Mouse (Mus musculus): ENCODE data around the gene Ncstn. TPM values are rescaled to one million over a fixed set of nuclear protein-coding genes. Genes with fewer than 3 reads are reported as not detected.

The Ncstn gene
- polyA plus RNA-seq, 2 experiments, result 22.2 to 24.6 TPM

- no peak overlapping the region for H3K4me3 ChIP-seq (ENCODE audit: insufficient read depth in 1 of 2, low read depth in 2 of 2, low read length in 2 of 2)
- ATAC-seq (ENCODE audit: insufficient read depth) (no peak), DNase-seq (ENCODE audit: low read depth in 3 of 3, low spot score in 3 of 3) (no peak)
- no peak overlapping the region for H3K4me2 ChIP-seq (ENCODE audit: low read depth)
- 49% methylated on average over 5 of the region's 5 CpGs for WGBS (ENCODE audit: insufficient replicate concordance)
- no peaks in the 10 kb centered on the region for H3K27me3 ChIP-seq (ENCODE audit: control insufficient read depth, insufficient read depth, low read length)
- H3K27ac ChIP-seq, result no peak overlapping the region
- H3K9me3 ChIP-seq (ENCODE audit: control insufficient read depth, low read length), result no peaks in the 10 kb centered on the region
- H3K36me3 ChIP-seq (replicated peaks; ENCODE audit: control insufficient read depth, insufficient read depth, low read depth), result peaks cover 25% of the 10 kb centered on the region
- peaks cover 3 to 4% of the 10 kb centered on the region in 2 experiments; a peak in 3 of 4 replicates for H3K4me1 ChIP-seq (replicated peaks; ENCODE audit: control insufficient read depth in 2 of 2, insufficient read depth in 2 of 2, low read length in 1 of 2)
- TF ChIP-seq EP300 (IDR thresholded peaks at IDR 0.05; ENCODE audit: low read depth), result no peak
- no peak overlapping the region for H3K9ac ChIP-seq (replicated peaks)
Measured at GRCm38 (mm10) chr1:172077981-172078380, 4.6 kb downstream of the Ncstn start.

GRCm38 (mm10) chr1:172072604-172073003, 10.0 kb downstream of the Ncstn start:
- TF ChIP-seq EP300 (IDR thresholded peaks at IDR 0.05; ENCODE audit: low read depth) (no peak), CTCF (IDR thresholded peaks at IDR 0.05; ENCODE audit: low read depth) (no peak)
- no peak overlapping the region for H3K4me2 ChIP-seq (ENCODE audit: low read depth)
- H3K4me1 ChIP-seq (replicated peaks; ENCODE audit: control insufficient read depth in 2 of 2, insufficient read depth in 2 of 2, low read length in 1 of 2), result no peaks in the 10 kb centered on the region
- no peak for ATAC-seq (ENCODE audit: insufficient read depth)
- whole genome bisulfite sequencing (ENCODE audit: insufficient replicate concordance), result 87% methylated on average over 7 of the region's 7 CpGs
- H3K9ac ChIP-seq (replicated peaks), result no peak overlapping the region
- peaks cover 58% of the 10 kb centered on the region for H3K36me3 ChIP-seq (replicated peaks; ENCODE audit: control insufficient read depth, insufficient read depth, low read depth)
- no peaks in the 10 kb centered on the region for H3K9me3 ChIP-seq (ENCODE audit: control insufficient read depth, low read length)
- H3K4me3 ChIP-seq (ENCODE audit: insufficient read depth in 1 of 2, low read depth in 2 of 2, low read length in 2 of 2), result no peak overlapping the region
- no peak overlapping the region for H3K27ac ChIP-seq
- H3K27me3 ChIP-seq (ENCODE audit: control insufficient read depth, insufficient read depth, low read length), result no peaks in the 10 kb centered on the region
- DNase-seq (ENCODE audit: low read depth in 3 of 3, low spot score in 3 of 3), result no peak

GRCm38 (mm10) chr1:172071556-172071955, 11.0 kb downstream of the Ncstn start:
- Histone ChIP-seq H3K9ac (replicated peaks) (no peak overlapping the region), H3K36me3 (replicated peaks; ENCODE audit: control insufficient read depth, insufficient read depth, low read depth) (peaks cover 58% of the 10 kb centered on the region), H3K27ac (no peak overlapping the region), H3K9me3 (ENCODE audit: control insufficient read depth, low read length) (no peaks in the 10 kb centered on the region), H3K4me2 (ENCODE audit: low read depth) (no peak overlapping the region), H3K4me3 (ENCODE audit: insufficient read depth in 1 of 2, low read depth in 2 of 2, low read length in 2 of 2) (no peak overlapping the region), H3K27me3 (ENCODE audit: control insufficient read depth, insufficient read depth, low read length) (no peaks in the 10 kb centered on the region), H3K4me1 (replicated peaks; ENCODE audit: control insufficient read depth in 2 of 2, insufficient read depth in 2 of 2, low read length in 1 of 2) (no peaks in the 10 kb centered on the region)
- ATAC-seq (ENCODE audit: insufficient read depth) (no peak), DNase-seq (ENCODE audit: low read depth in 3 of 3, low spot score in 3 of 3) (no peak)
- 72% methylated on average over 4 of the region's 4 CpGs for WGBS (ENCODE audit: insufficient replicate concordance)
- TF ChIP-seq EP300 (IDR thresholded peaks at IDR 0.05; ENCODE audit: low read depth) (no peak), CTCF (IDR thresholded peaks at IDR 0.05; ENCODE audit: low read depth) (no peak)

- no peak overlapping the region for H3K9ac ChIP-seq (replicated peaks)
- DNase-seq (ENCODE audit: low read depth in 3 of 3, low spot score in 3 of 3), result no peak
- TF ChIP-seq CTCF (IDR thresholded peaks at IDR 0.05; ENCODE audit: low read depth) (no peak), EP300 (IDR thresholded peaks at IDR 0.05; ENCODE audit: low read depth) (no peak)
- H3K27ac ChIP-seq, result no peak overlapping the region
- no peak overlapping the region for H3K4me2 ChIP-seq (ENCODE audit: low read depth)
- 76% methylated on average over 6 of the region's 6 CpGs for WGBS (ENCODE audit: insufficient replicate concordance)
- no peaks in the 10 kb centered on the region for H3K27me3 ChIP-seq (ENCODE audit: control insufficient read depth, insufficient read depth, low read length)
- peaks cover 64% of the 10 kb centered on the region for H3K36me3 ChIP-seq (replicated peaks; ENCODE audit: control insufficient read depth, insufficient read depth, low read depth)
- no peaks in the 10 kb centered on the region for H3K4me1 ChIP-seq (replicated peaks; ENCODE audit: control insufficient read depth in 2 of 2, insufficient read depth in 2 of 2, low read length in 1 of 2)
- no peak for ATAC-seq (ENCODE audit: insufficient read depth)
- H3K4me3 ChIP-seq (ENCODE audit: insufficient read depth in 1 of 2, low read depth in 2 of 2, low read length in 2 of 2), result no peak overlapping the region
- H3K9me3 ChIP-seq (ENCODE audit: control insufficient read depth, low read length), result no peaks in the 10 kb centered on the region
Measured at GRCm38 (mm10) chr1:172070227-172070626, 12.4 kb downstream of the Ncstn start.

GRCm38 (mm10) chr1:172064613-172065141, 17.9 kb downstream of the Ncstn start:
- no peak overlapping the region for H3K4me3 ChIP-seq (ENCODE audit: insufficient read depth in 1 of 2, low read depth in 2 of 2, low read length in 2 of 2)
- H3K36me3 ChIP-seq (replicated peaks; ENCODE audit: control insufficient read depth, insufficient read depth, low read depth), result peaks cover 22% of the 10 kb centered on the region
- DNase-seq (ENCODE audit: low read depth in 3 of 3, low spot score in 3 of 3) (no peak), ATAC-seq (ENCODE audit: insufficient read depth) (no peak)
- TF ChIP-seq CTCF (IDR thresholded peaks at IDR 0.05; ENCODE audit: low read depth) (no peak), EP300 (IDR thresholded peaks at IDR 0.05; ENCODE audit: low read depth) (no peak)
- no peak overlapping the region for H3K4me2 ChIP-seq (ENCODE audit: low read depth)
- no peak overlapping the region for H3K27ac ChIP-seq
- no peaks in the 10 kb centered on the region for H3K4me1 ChIP-seq (replicated peaks; ENCODE audit: control insufficient read depth in 2 of 2, insufficient read depth in 2 of 2, low read length in 1 of 2)
- no peak overlapping the region for H3K9ac ChIP-seq (replicated peaks)
- 77% methylated on average over 13 of the region's 13 CpGs for WGBS (ENCODE audit: insufficient replicate concordance)
- no peaks in the 10 kb centered on the region for H3K9me3 ChIP-seq (ENCODE audit: control insufficient read depth, low read length)
- H3K27me3 ChIP-seq (ENCODE audit: control insufficient read depth, insufficient read depth, low read length), result no peaks in the 10 kb centered on the region

All from liver, embryonic 14.5 days (tissue).